Mouse (Mus musculus) G1E-ER4 (cell line): ENCODE results near the gene Olfr90. TPM values are rescaled to one million over a fixed set of nuclear protein-coding genes. Genes with fewer than 3 reads are reported as not detected.

Experiments
- GATA1 ChIP-seq: IDR thresholded peaks from one replicate; pipeline ENCODE4 v1.8.0; 2012; ENCODE audit warnings: low read length, inconsistent platforms
- polyA plus RNA-seq: library from polyadenylated mRNA; stranded (reverse); fragments of >175 nt; gene quantifications from 2 replicates; pipeline ENCODE4 v1.2.3, GENCODE M21; 2012

The Olfr90 gene
- polyA plus RNA-seq, 1 experiment = not detected

DNA sequence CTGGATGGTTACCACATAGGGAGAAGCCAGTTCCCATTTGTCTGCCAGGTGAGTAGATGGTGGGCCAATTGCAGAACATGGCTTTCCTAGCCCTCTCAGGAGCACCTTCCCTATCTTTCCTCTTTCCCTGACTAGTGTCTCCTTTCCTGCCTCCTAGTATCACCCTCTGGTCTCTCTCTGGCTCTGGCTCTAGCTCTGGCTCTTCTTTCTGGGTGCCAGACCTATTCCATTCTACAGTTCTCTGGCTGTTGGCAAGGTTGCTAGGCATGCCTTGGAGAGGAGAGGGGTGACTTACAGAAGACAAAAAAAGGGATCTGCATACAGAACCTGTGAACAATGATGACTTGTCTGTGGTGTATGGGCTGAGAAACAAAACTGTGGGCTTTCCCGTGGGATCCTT is 20.4 kb downstream of the Olfr90 start:
- no peak for TF ChIP-seq GATA1

DNA sequence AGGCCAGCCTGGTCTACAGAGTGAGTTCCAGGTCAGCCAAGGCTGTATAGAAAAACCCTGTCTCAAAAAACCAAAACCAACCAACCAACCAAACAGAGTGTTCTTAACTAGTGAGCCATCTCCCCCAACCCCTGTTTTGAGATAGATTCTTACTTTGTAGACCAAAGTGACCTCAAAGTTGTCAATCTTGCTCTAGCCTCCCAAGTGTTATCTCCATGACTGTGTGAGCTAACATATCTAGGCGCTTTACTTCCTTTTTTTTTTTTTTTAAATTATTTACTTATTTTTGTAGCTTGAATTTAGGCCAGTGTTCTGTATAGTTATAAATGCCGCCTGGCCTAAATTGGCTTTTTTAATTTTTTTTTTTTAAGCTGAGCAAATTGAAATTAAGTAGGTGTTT is 22.3 kb downstream of the Olfr90 start:
- no peak for TF ChIP-seq GATA1

DNA sequence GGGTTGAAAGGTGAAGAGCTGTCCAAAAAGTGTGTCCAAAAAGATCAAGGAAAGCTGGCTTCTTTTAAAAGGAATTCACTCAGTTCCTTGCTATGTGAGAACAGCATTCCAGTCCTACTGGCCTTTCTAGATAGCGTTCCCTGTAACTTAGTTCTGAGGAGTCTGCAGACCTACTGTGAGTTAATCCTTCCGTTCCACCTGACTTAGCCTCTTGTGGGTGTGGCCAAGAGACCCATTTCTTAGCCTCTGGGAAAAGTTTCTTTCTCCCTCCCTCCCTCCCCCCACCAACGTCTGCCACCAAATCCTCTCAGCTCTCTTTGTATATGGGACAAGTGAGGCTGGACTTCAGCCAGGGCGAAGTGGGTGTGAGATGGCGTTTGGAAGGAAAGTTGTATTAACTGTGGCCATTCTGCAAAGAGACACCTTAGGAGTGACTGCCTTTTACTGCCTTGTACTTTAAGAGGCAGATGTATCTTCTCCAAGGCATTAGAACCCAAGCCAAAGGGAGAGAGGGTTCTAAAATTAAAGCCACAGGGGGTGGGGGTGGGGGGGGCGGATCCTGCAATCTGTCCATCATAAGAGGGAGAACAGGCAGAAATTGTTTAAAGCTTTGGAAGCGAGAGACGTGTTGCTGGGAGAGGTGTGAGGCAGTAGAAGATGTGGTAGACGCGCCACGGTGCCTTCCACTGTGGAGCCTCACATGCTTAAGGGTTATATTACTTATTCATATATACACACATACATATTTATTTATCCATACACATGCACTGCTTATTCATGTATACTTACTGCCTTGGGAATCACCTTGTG is 24.4 kb downstream of the Olfr90 start:
- TF ChIP-seq GATA1 = no peak

DNA sequence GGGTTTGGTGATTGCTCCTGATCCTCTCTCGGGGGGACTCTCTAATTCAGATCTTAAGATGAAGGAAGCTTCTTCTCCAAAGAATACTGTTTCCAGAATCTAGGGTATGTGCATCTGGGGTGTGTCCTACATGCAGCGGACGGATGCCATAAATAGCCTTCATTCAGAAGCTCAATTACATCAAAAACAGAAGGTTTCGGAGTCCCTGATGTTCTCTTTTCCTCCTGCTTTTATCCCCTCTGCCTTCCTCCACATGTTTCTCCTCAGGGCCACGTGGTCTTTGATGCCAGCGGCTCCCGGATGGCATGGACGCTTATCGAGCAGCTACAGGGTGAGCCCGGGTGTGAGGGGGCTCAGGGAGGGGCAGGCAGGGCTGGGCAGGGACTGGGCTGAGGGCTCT is 25.2 kb downstream of the Olfr90 start:
- TF ChIP-seq GATA1 = no peak

GRCm38 (mm10) chr17:37062101-37062641 is 26.1 kb downstream of the Olfr90 start:
- TF ChIP-seq GATA1 = no peak

- TF ChIP-seq GATA1 = no peak
These were observed 26.9 kb downstream of the Olfr90 start for GRCm38 (mm10) chr17:37061435-37061834.

DNA sequence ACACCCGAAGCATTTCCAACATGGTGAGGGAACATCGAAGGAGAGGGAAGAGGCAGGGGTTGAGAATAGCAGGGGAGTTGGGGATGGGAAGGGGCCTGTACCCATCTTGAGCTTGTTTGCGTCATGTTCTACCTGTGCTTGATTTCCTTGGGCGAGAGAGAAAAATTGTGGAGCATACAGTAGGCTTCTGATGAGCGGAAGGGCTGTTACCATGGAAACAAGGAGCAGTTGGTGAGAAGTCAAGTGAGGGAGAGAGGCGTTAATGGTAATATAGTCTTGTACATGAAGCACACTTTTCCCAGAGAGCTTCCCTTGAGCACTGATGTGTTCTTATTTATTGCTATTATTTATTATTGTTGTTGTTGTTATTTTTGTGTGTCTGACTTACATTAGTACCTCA is 31.3 kb downstream of the Olfr90 start:
- no peak for TF ChIP-seq GATA1

GRCm38 (mm10) chr17:37051745-37052144 is 36.6 kb downstream of the Olfr90 start:
- no peak for TF ChIP-seq GATA1

DNA sequence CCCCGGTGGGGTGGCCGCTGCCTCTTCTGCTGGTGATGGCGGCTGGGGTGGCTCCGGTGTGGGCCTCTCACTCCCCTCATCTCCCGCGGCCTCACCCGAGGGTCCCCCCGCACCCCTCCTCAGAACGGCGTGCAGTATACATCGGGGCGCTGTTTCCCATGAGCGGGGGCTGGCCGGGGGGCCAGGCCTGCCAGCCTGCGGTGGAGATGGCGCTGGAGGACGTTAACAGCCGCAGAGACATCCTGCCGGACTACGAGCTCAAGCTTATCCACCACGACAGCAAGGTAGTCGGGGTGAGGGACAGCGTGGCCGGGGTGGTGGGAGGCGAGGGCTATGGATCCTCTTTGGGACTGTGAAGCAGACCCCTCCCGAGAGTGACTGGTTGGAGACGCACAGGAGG is 37.4 kb downstream of the Olfr90 start:
- TF ChIP-seq GATA1 = no peak

GRCm38 (mm10) chr17:37050399-37050798 is 37.9 kb downstream of the Olfr90 start:
- no peak for TF ChIP-seq GATA1

DNA sequence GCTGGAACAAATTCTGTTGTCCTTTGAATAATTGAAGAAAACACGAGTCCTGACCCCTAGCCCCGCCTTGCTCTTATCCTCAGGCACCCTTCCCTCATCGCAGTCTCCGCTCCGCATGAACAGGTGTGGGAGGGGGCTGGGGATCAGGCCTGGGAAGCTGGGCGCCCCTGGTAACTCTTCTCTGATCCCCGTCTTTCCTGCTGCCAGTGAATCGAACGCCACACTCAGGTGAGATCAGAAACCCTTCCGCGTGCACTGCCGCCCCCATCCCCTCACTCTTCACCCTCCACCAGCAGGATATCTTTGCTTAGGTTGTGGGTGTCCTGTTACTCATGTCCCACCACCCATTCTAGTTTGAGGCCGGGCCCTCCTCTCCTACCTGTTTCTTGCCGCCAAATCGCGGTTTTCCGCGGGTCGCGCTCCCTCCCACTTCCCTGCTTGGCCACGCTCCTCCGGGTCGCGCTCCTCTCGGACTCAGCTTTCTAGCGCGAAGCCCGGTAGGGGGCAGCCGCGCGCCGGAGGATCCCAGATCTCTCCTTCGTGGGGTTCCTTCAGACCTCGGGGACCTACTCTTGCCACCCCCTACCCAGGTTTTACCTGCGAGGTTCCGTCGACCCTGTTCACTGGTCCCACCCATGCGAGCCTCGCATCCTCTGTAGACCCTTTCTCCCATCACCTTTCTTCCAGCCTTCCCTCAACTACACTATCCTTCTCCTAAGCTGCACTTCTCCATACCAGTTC is 38.6 kb downstream of the Olfr90 start:
- TF ChIP-seq GATA1 = no peak

GRCm38 (mm10) chr17:37048383-37048782 is 39.9 kb downstream of the Olfr90 start:
- no peak for TF ChIP-seq GATA1

DNA sequence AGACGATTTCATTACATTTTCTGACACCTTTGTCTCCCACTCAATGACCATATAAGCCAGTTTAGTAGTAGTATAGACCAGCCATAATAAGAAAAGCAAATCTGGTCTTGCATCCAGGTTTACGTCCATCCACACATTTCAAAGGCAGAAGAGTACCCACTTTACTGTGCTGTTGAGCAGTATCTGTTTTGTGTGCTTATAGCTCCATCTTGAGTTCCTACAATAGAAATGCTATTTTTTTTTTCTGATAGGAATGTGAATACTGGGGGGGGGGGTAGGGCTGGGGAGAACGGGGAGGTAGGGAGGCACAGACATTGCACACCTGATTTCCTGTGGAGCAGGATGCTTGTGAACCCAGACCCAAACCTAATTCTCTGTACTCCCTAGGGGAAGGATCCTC is 40.3 kb downstream of the Olfr90 start:
- TF ChIP-seq GATA1 = no peak

DNA sequence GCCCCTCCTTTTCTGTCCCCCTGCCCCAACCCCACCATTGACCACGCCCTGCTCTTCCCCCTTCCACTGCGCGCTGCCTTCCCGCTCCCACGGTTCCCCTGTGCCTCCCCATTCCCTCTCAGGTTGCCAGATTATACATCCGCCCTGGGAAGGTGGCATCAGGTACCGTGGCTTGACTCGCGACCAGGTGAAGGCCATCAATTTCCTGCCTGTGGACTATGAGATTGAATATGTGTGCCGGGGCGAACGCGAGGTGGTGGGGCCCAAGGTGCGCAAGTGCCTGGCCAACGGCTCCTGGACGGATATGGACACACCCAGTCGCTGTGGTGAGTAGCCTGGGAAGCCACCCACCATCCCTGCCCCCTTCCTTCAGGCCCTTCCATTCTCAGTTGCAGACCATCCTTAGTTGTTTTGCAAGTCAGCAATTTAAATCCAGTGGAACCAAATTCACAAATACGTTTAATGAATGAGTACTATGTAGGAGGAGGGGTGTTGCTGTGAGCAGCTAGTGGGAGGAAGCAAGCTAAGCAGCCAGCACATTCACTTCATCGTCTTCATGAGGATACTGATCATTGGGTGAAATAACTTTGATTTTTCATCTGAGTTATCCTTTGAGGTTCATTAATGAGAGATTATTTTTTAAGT is 40.8 kb downstream of the Olfr90 start:
- TF ChIP-seq GATA1 = no peak

GRCm38 (mm10) chr17:37046312-37047112 is 41.8 kb downstream of the Olfr90 start:
- TF ChIP-seq GATA1 = no peak
